Mouse (Mus musculus) spleen, adult 12 weeks (tissue): ENCODE data around the gene Nup93.
"Not testable (repeated sequence)": the region's sequence is repeated elsewhere in the genome, so short reads cannot be mapped to it uniquely, and the experiment has no call there.

ENCODE experiments used
- DNase-seq: peaks from one replicate; pipeline ENCODE4 v3.0.0; 2022; ENCODE audit warnings: low spot score

The Nup93 gene

GRCm38 (mm10) chr8:94214252-94215173 lies at the start of gene Nup93:
Nup93 (plus strand) TSS chr8:94214564.
- peak; percentile 90 for DNase-seq

DNA sequence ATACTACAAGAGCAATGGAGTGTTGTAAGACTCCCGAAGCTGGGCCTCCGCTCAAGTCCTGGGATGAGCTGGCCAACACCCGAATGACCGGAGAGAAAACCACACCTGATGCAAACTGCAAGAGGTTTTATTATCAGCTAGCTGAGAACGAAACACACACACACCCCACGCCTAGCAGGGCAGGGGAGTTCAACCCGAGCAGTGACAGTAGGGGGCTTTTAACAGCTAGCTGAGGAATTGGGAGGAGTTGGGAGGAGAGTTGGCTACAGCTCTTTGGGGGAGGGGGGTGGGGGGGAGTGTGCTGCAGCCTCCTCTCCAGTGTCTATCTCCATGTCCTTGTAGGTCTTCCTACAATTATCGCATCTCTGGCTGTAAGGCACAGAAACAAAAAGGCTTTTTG lies 48.6 kb upstream of the Nup93 start:
- not testable (repeated sequence) for DNase-seq

DNA sequence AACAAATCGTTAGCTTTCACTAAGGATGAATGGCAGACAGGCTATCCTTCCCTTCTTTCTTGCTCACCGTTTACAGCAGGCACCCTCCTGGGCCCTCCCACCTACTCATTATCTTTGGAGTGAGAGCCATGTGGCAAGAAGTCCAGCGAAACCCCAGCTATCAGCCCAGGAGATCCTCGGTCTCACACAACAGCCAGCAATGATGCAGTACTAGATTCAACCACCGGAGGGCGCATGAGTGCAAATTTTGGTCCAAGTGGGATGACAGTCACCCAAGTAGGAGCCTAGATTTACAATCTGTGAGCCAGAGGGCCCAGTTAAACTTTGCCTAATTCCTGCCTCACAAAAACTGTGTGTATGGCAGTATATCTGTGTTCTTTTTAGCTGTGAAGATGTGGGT lies 47.1 kb upstream of the Nup93 start:
- peak; percentile 77 for DNase-seq

GRCm38 (mm10) chr8:94169547-94169946 lies 44.8 kb upstream of the Nup93 start:
- no peak for DNase-seq

DNA sequence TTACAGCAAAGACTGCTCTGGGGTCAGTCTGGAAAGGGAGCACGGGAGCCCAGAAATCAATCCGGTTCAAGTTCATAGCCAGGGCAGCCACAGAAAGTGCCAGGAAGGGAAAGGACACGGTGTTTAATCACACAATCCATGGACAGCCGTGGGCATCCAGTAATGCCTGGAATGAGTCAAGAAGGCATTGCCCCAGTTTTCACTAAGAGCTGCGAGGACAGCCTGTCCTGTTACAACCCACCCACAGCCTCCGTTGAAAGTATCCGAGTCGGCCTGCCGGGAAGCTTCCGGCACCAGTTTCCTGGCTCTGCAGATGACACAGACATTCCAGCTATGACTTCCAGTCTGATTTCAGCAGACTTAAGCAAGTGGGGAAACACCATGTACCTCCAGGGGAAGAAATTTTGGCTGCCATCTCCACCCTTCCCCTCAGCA lies 43.0 kb upstream of the Nup93 start:
- no peak for DNase-seq

DNA sequence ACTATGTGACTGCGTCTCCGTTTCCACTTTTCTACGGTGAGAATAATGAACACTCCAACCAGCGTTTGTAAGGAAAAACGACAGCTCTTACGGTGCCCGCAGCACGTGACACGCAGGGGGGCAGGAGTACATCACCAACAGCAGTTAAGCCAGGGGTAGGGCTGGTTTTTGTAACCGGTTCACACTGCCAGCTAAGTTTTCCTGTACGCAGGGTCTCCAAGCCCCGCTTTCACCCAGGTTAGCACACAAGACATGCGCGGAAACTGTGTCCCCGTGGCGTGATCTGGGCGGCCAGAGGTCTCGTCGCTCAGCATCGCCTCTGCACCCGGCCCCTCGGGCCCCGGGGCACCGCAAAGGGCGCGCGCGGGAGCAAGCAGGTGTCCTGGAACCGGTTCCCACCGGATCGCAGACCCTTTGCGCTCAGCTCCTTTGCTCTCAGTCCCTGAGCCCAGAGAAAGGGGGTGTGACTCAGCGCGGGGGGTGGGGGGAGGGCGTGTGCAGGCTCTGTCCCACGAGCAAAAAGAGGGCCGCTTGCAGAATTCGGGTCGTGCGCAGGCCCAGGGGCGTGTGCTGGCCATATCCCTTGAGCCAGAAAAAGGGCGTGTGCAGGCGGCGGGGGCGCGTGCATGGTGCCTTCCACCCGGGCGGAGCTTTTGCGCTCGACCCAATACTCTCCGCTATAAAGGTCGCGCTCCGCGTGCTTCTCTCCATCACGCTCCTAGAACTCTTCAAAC lies 42.1 kb upstream of the Nup93 start, which contains the start of gene Mt2:
TSS of gene Mt2 (plus strand) at position 590 of the 734 bp plus-strand sequence.
- DNase-seq, result peak; percentile 46

DNA sequence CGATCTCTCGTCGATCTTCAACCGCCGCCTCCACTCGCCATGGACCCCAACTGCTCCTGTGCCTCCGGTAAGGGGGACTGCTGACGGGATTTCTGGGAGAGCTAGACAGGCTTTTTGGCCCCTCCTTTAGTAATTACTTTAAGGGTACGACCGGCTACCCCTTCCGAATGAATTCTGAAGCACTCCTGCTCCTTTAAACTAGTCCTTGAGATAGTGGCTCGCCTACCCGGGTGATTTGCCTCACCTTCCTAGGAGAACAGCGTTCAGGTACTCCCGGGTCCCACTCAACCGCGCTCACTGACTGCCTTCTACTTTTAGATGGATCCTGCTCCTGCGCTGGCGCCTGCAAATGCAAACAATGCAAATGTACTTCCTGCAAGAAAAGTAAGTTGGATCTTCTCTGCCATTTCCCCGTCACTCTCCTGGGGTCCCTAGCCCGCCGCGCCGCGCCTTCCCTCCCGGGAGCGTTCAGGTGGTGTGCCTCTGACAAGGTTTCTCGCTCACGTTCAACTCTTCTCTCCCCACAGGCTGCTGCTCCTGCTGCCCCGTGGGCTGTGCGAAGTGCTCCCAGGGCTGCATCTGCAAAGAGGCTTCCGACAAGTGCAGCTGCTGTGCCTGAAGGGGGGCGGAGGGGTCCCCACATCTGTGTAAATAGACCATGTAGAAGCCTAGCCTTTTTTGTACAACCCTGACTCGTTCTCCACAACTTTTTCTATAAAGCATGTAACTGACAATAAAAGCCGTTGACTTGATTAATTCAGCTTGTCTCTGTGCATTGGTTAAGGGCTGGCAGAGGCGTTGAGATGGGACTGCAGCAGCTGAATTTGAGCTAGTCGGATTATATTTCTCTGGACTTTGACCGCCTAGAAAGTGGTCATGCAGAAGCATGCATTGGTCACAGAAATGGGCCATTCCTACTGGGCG lies 41.3 kb upstream of the Nup93 start:
- DNase-seq, result no peak

- DNase-seq, result no peak
Observed at GRCm38 (mm10) chr8:94173848-94174403, 40.4 kb upstream of the Nup93 start.

DNA sequence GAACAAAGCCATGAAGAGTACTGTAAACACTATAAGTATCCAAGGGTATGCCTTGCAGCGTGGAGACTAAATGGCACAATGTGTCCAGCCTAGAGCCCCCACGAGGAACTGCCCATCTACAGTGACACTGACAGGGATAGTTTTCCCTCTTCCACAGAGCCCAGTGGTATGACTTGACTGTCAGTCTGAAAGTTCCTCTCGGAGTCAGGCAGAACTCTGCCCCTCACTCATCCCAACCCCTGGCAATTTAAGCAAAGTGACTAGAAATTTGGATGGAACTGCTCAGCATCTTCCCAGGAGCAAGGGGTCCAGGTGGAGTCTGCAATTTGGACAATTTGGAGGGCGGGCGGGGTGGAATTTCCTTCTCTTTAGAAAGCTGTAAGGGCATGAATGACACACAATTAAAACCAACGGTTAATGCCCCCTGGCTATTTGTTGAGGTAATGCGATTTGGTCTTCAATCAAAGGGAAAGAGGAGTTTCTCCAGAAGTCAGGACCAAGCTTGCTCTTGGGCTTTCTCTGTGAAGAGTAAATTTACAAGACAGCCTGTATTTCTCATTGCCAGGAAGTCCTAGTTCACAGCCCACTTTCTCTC lies 39.6 kb upstream of the Nup93 start:
- DNase-seq, result no peak

- no peak for DNase-seq
Observed at GRCm38 (mm10) chr8:94177716-94178390, 36.5 kb upstream of the Nup93 start.

GRCm38 (mm10) chr8:94178857-94179712 lies 35.3 kb upstream of the Nup93 start, which contains the start of gene Mt1:
Mt1 (plus strand) TSS chr8:94179082.
- peak; percentile 72 for DNase-seq

- no peak for DNase-seq
Observed at GRCm38 (mm10) chr8:94179713-94180560, 34.4 kb upstream of the Nup93 start.

GRCm38 (mm10) chr8:94180561-94180908 lies 33.8 kb upstream of the Nup93 start:
- no peak for DNase-seq

GRCm38 (mm10) chr8:94182055-94182929 lies 32.1 kb upstream of the Nup93 start:
- DNase-seq, result no peak

DNA sequence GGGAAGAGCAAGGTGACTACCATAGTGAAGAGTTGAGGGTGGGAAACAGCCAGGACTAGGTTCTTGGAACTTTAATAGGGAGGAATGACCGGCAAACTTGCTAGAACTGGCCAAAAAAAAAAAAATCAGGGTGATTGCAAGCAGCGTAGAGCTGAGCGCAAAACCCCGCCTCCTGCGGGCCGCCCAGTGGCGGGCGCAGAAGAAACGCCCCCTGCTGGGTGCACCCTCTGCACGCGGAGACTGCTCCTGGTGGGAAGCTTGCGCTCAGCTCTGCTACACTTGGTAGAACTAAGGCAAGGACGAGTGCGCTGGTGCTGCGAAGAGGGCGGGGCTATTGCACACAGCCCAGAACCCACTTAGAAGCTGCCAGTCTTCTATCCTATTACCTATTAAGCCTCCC lies 31.2 kb upstream of the Nup93 start:
- peak; percentile 73 for DNase-seq

- DNase-seq, result no peak
Observed at GRCm38 (mm10) chr8:94184357-94184843, 30.0 kb upstream of the Nup93 start.

GRCm38 (mm10) chr8:94185791-94186190 lies 28.6 kb upstream of the Nup93 start:
- DNase-seq, result no peak
